Mouse (Mus musculus) ES-Bruce4 (cell line): ENCODE results near the gene Efcab12.

Source experiments
- CTCF ChIP-seq: IDR thresholded peaks from one replicate; pipeline ENCODE4 v1.8.1; 2011; ENCODE audit warnings: low read depth, low read length
- EP300 ChIP-seq: IDR thresholded peaks from 2 replicates; pipeline ENCODE4 v1.6.1; 2011; ENCODE audit warnings: low read depth, low read length; ENCODE audit not compliant: insufficient read depth
- POLR2A ChIP-seq: IDR thresholded peaks from one replicate; pipeline ENCODE4 v1.8.1; 2011; ENCODE audit warnings: low read length; ENCODE audit not compliant: insufficient read depth

DNA sequence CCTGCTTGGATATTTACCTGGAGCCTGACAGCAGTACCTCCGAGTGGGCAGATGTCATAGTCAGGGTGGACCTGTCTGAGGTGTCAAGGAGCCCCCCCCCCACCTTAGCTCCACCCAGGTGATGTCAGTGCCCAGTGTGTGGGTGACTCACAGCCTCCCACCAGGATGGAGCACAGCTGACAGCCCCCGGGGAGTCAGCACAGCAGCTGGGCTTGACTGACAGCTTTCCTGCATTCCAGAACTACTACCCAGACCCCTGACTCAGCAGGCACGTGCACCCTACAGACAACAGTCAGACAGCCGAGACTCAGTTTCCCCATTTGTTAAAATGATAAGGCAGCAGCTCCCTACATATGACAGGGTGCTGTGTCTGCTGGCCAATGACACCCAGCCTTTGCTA is 77.2 kb downstream of the Efcab12 start:
- no peak for TF ChIP-seq CTCF
- no peak for TF ChIP-seq EP300
- TF ChIP-seq POLR2A: no peak
